Mouse (Mus musculus): ENCODE data around the gene Esp18. TPM values are rescaled to one million over a fixed set of nuclear protein-coding genes. Genes with fewer than 3 reads are reported as not detected.

Esp18 gene
- polyA plus RNA-seq (2017; shearing (Covaris generic)) = not detected

GRCm38 (mm10) chr17:39406059-39406458 lies at the start of gene Esp18:
Gene Esp18, plus strand, starts transcription at chr17:39406359.

Other genes with a start within 250 kb of the Esp18 start
- 0.24 TPM for gene Esp16, start 129.8 kb downstream of the Esp18 start, polyA plus RNA-seq (2017; shearing (Covaris generic))
- not detected for gene Esp15, start 234.6 kb downstream of the Esp18 start, polyA plus RNA-seq (2017; shearing (Covaris generic))

Data from CD4-positive, CD25-positive, alpha-beta regulatory T cell (primary cell).